Mouse (Mus musculus): ENCODE measurements around the gene Il18. TPM values are rescaled to one million over a fixed set of nuclear protein-coding genes. Genes with fewer than 3 reads are reported as not detected.

Gene Il18
- total and polyA plus RNA-seq, 3 experiments, result not detected

DNA sequence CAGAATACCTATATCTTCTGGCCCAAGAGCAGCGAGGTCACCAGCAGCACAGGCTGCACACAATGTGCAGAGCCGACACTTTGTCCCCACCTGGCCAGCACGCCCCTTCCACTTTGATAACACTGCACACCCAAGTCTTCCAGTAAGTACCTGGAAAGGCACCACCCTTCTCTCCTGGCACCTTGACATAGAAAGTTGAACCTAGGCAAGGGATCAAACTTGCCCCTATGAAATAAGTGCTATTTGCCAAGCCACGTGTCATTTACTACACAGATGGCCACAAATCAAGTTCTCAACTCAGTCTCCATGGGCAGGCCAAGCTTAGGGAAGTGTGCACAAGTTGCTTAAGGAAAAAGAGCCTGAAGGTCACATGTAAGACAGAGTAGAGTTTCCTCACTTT is 32.3 kb downstream of the Il18 start:
- TF ChIP-seq BHLHE40 (IDR thresholded peaks at IDR 0.05; ENCODE audit: borderline replicate concordance, low read depth, low read length), result no peak
- no peak for TF ChIP-seq NRF1 (IDR thresholded peaks at IDR 0.05; ENCODE audit: insufficient read depth, low read depth, low read length, poor library complexity, severe bottlenecking)
- no peak for TF ChIP-seq KAT2A (conservative IDR thresholded peaks at IDR 0.05; ENCODE audit: low read depth, low read length)
- no peak for TF ChIP-seq CHD2 (IDR thresholded peaks at IDR 0.05; ENCODE audit: low read length)
- TF ChIP-seq CTCF (IDR thresholded peaks at IDR 0.05 in 2 of 3, conservative IDR thresholded peaks at IDR 0.05 in 1 of 3; ENCODE audit: control insufficient read depth in 1 of 3, insufficient read depth in 1 of 3, low read depth in 2 of 3, low read length in 3 of 3, poor library complexity in 1 of 3, severe bottlenecking in 1 of 3), result no peak
- TF ChIP-seq GABPA (IDR thresholded peaks at IDR 0.05; ENCODE audit: low read depth, low read length), result no peak
- no peak for TF ChIP-seq MYC (IDR thresholded peaks at IDR 0.05; ENCODE audit: low read depth, low read length)
- no peak for TF ChIP-seq USF2 (IDR thresholded peaks at IDR 0.05; ENCODE audit: borderline replicate concordance in 1 of 2, insufficient read depth in 1 of 2, low read depth in 1 of 2, low read length in 2 of 2)
- no peak for TF ChIP-seq E2F4 (IDR thresholded peaks at IDR 0.05; ENCODE audit: borderline replicate concordance, low read depth, low read length)
- no peak for TF ChIP-seq RAD21 (IDR thresholded peaks at IDR 0.05; ENCODE audit: low read depth, low read length)
- no peak for TF ChIP-seq USF1 (IDR thresholded peaks at IDR 0.05; ENCODE audit: low read depth, low read length)
- no peak for TF ChIP-seq MXI1 (IDR thresholded peaks at IDR 0.05; ENCODE audit: low read depth, low read length)
- Histone ChIP-seq H3K27ac (ENCODE audit: control insufficient read depth, low read depth, low read length) (no peak overlapping the region), H3K36me3 (ENCODE audit: control insufficient read depth in 1 of 2, insufficient read depth in 2 of 2, low read length in 2 of 2) (no peaks in the 10 kb centered on the region), H3K9ac (ENCODE audit: control insufficient read depth, low read depth, low read length, poor library complexity, severe bottlenecking) (no peak overlapping the region), H3K9me3 (replicated peaks; ENCODE audit: insufficient read depth, low read length) (no peaks in the 10 kb centered on the region), H3K4me3 (ENCODE audit: control insufficient read depth in 1 of 2, insufficient read depth in 1 of 2, low read depth in 2 of 2, low read length in 2 of 2) (no peak overlapping the region), H3K27me3 (ENCODE audit: control insufficient read depth in 1 of 2, insufficient read depth in 2 of 2, low read length in 2 of 2) (peaks cover 5 to 9% of the 10 kb centered on the region in 2 experiments), H3K4me1 (ENCODE audit: control insufficient read depth in 1 of 2, insufficient read depth in 2 of 2, low read length in 2 of 2) (no peaks in the 10 kb centered on the region), H3K79me2 (ENCODE audit: control insufficient read depth, insufficient read depth, low read length, poor library complexity) (no peaks in the 10 kb centered on the region)
- DNase-seq (ENCODE audit: low read depth, low spot score), result no peak

DNA sequence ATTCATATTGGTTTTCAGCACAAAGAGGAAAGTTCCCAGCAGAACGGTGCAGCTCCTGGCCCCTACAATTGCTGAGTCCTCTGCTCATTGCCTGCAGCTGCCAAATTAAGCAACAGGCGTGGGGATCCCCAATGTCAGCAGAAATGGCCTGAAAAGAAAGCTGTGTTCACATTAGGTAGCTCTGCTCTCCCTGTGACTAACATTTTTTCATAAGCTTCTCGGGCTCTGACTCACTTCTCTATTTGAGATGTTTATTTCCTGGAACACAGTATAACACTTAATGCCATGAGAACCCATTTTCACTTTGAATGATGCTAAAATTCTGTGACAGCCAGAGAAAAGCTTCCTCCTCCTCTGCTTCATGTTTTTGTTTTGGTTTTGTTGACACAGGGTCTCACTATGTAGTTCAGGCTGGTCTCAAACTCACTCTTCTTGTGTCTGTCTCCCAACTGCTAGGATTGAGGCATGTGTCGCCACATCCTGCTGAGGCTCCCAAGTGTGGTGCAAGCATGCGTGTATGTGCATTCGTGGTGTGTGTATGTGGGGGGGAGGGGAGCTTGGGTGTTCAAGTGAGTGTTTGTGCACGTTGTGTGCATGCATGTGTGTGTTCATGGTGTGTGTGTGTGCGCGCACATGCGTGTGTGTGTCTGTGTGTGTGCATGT is 36.4 kb downstream of the Il18 start:
- Histone ChIP-seq H3K36me3 (ENCODE audit: control insufficient read depth in 1 of 2, insufficient read depth in 2 of 2, low read length in 2 of 2) (no peaks in the 10 kb centered on the region), H3K27ac (ENCODE audit: control insufficient read depth, low read depth, low read length) (no peak overlapping the region), H3K4me1 (ENCODE audit: control insufficient read depth in 1 of 2, insufficient read depth in 2 of 2, low read length in 2 of 2) (no peaks in the 10 kb centered on the region), H3K79me2 (ENCODE audit: control insufficient read depth, insufficient read depth, low read length, poor library complexity) (no peaks in the 10 kb centered on the region), H3K27me3 (ENCODE audit: control insufficient read depth in 1 of 2, insufficient read depth in 2 of 2, low read length in 2 of 2) (no peaks in the 10 kb centered on the region), H3K9me3 (replicated peaks; ENCODE audit: insufficient read depth, low read length) (no peaks in the 10 kb centered on the region), H3K4me3 (ENCODE audit: control insufficient read depth in 1 of 2, insufficient read depth in 1 of 2, low read depth in 2 of 2, low read length in 2 of 2) (no peak overlapping the region), H3K9ac (ENCODE audit: control insufficient read depth, low read depth, low read length, poor library complexity, severe bottlenecking) (no peak overlapping the region)
- DNase-seq (ENCODE audit: low read depth, low spot score), result no peak
- TF ChIP-seq MYC (IDR thresholded peaks at IDR 0.05; ENCODE audit: low read depth, low read length) (no peak), GATA1 (IDR thresholded peaks at IDR 0.05; ENCODE audit: low read depth, low read length) (no peak), EP300 (IDR thresholded peaks at IDR 0.05; ENCODE audit: low read depth in 1 of 2, low read length in 2 of 2) (no peak), RAD21 (IDR thresholded peaks at IDR 0.05; ENCODE audit: low read depth, low read length) (no peak)

All from MEL (cell line).